Mouse (Mus musculus) limb, embryonic 13.5 days (tissue): ENCODE results near the gene Olfr215. TPM values are rescaled to one million over a fixed set of nuclear protein-coding genes. Genes with fewer than 3 reads are reported as not detected.
A peak's percentile ranks its signal among the peaks of the same experiment; 100 is the strongest.
"Not testable (repeated sequence)": the region's sequence is repeated elsewhere in the genome, so short reads cannot be mapped to it uniquely, and the experiment has no call there.

ENCODE experiments used
- ATAC-seq: fragments of 200-750 bp; cut with Nextera tagmentation; 2 replicates; pipeline ENCODE4 v1.8.0; 2017; ENCODE audit warnings: low read depth, moderate number of reproducible peaks, moderate TSS enrichment; ENCODE audit not compliant: low FRiP score
- H3K27ac ChIP-seq: fragments of 300-500 bp; sonication (generic); 2 replicates; pipeline ENCODE4 v1.5.1; 2015; ENCODE audit warnings: inconsistent platforms, mild to moderate bottlenecking, moderate library complexity
- H3K27me3 ChIP-seq: fragments of 300-500 bp; sonication (generic); 2 replicates; pipeline ENCODE4 v1.6.1; 2015; ENCODE audit warnings: mild to moderate bottlenecking, inconsistent platforms
- H3K36me3 ChIP-seq: fragments of 300-500 bp; sonication (generic); 2 replicates; pipeline ENCODE4 v1.6.1; 2015; ENCODE audit warnings: inconsistent platforms, mild to moderate bottlenecking, moderate library complexity
- H3K4me1 ChIP-seq: fragments of 300-500 bp; sonication (generic); 2 replicates; pipeline ENCODE4 v1.6.1; 2015; ENCODE audit warnings: inconsistent platforms
- H3K4me2 ChIP-seq: fragments of 300-500 bp; sonication (generic); replicated peaks from 2 replicates; pipeline ENCODE4 v1.6.1; 2015; ENCODE audit warnings: inconsistent platforms, mild to moderate bottlenecking, moderate library complexity
- H3K4me3 ChIP-seq: fragments of 300-500 bp; sonication (generic); 2 replicates; pipeline ENCODE4 v1.5.1; 2015; ENCODE audit warnings: moderate library complexity, mild to moderate bottlenecking, inconsistent platforms
- H3K9ac ChIP-seq: fragments of 300-500 bp; sonication (generic); 2 replicates; pipeline ENCODE4 v1.6.1; 2015; ENCODE audit warnings: mild to moderate bottlenecking, inconsistent platforms
- H3K9me3 ChIP-seq: fragments of 300-500 bp; sonication (generic); 2 replicates; pipeline ENCODE4 v1.6.1; 2016; ENCODE audit warnings: inconsistent platforms
- WGBS: fragments of 180-500 bp; shearing (Covaris S2); methylation state at CpG from one replicate; pipeline ENCODE4 v1.1.7; 2015; 5-methylcytosine and 5-hydroxymethylcytosine counted together
- polyA plus RNA-seq: library from polyadenylated mRNA; unstranded; fragments of >200 nt; fragmentation: Nextera tagmentation; extraction: Ambion mirVana; gene quantifications from 2 replicates; pipeline ENCODE4 v1.2.1, GENCODE M21; 2015

The Olfr215 gene
- polyA plus RNA-seq: not detected in 2 replicates

DNA sequence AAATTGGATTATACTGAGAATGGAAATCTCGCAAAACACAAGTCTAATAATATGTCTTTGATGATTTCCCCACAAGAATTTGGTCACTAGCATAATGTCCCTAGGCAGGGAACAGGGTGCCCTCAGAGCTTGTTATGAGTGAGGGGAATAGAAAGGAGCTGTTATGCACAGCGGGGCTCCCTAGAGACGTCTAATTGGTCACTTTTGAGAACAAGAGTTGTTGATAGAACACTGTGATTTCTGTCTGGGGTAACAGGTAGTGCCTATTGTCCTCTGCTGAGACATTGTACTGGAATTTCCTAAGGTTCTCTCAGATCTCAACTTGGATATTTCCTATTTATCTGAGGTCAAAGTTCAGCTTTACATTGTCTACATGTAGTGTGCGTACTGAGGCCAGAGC, at the start of gene Olfr215:
Gene Olfr215 (minus strand): TSS at position 101 of the 400 bp plus-strand sequence.
- Histone ChIP-seq H3K27me3 (no peaks in the 10 kb centered on the region), H3K4me2 (no peak within 1 kb of the TSS), H3K27ac (no peak within 1 kb of the TSS), H3K9ac (no peak within 1 kb of the TSS), H3K36me3 (no peaks in the 10 kb centered on the region), H3K4me1 (no peaks in the 10 kb centered on the region), H3K9me3 (no peaks in the 10 kb centered on the region), H3K4me3 (no peak within 1 kb of the TSS)
- 76% methylated on average over 4 of the region's 4 CpGs for WGBS
- ATAC-seq: no peak

DNA sequence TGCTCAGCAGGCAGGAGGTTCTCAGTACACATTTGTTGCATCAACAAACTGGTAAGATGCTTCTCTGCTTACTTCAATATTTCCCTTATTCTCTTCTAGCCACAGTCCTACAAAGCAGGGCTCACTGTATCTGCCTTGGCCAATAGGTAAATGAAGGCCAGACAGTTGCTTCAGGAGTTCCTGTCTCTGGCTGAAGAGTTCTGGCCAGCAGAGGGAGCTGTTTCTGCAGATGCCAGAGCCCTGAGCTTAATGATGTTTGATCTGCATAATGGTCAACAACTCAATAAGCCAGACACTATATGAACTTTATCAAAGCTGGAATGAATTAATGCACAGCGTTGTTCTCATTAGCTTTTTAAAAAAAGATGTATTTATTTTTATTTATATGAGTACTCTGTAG, 48.1 kb upstream of the Olfr215 start:
- Histone ChIP-seq H3K36me3 (peaks cover under 1% of the 10 kb centered on the region; the same call in 1 of the 2 replicates), H3K27ac (no peak overlapping the region), H3K27me3 (no peaks in the 10 kb centered on the region), H3K9me3 (no peaks in the 10 kb centered on the region), H3K9ac (no peak overlapping the region), H3K4me1 (peaks cover 11% of the 10 kb centered on the region; the same call in 1 of the 2 replicates), H3K4me3 (no peak overlapping the region), H3K4me2 (no peak overlapping the region)
- no peak for ATAC-seq
- WGBS: 56% methylated on average over 1 of the region's 1 CpGs

DNA sequence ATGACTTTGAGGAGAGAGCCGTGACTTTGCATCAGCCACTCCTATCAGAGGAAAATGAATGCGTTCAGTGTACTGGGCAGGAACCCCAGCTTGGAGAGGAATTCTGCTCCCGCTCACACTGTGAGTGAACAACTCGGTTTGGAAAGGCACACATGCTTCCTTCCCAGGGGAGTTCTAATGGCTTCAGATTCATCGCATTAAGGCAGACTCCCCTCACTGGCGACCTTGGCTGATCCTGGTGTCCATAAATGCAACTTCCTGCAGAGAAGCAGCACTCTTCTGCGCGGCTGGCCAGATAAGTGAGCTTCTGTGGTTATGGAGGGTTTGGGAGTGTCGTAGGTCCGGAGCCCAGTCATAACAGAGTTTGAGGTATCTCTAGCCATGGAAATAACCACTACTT, 45.8 kb upstream of the Olfr215 start:
- Histone ChIP-seq H3K27ac (no peak overlapping the region), H3K36me3 (peaks cover 19% of the 10 kb centered on the region), H3K4me3 (no peak overlapping the region), H3K9me3 (no peaks in the 10 kb centered on the region), H3K4me1 (0 out of 2 replicates have a peak, but pooled peaks cover 7% of the 10 kb centered on the region), H3K4me2 (0 out of 2 replicates have a peak overlapping the region, but pooled peaks have one; percentile 78), H3K9ac (no peak overlapping the region), H3K27me3 (no peaks in the 10 kb centered on the region)
- ATAC-seq: no peak
- 89% methylated on average over 10 of the region's 10 CpGs for WGBS

GRCm38 (mm10) chr6:116628539-116629171, 44.7 kb upstream of the Olfr215 start, which contains the start of gene Zfp422:
Gene Zfp422 (minus strand): TSS chr6:116628999.
- 0 out of 2 replicates have a peak, but pooled peaks cover 7% of the 10 kb centered on the region for H3K4me1 ChIP-seq
- peaks cover 24% of the 10 kb centered on the region for H3K36me3 ChIP-seq
- WGBS: under 1% methylated on average over 56 of the region's 56 CpGs
- no peaks in the 10 kb centered on the region for H3K27me3 ChIP-seq
- peak within 1 kb of the TSS; percentile 95 for H3K9ac ChIP-seq
- H3K4me3 ChIP-seq: peak within 1 kb of the TSS; percentile 85
- H3K27ac ChIP-seq: peak within 1 kb of the TSS; percentile 92
- H3K4me2 ChIP-seq: peak within 1 kb of the TSS; percentile 78
- peak; percentile 95 for ATAC-seq
- H3K9me3 ChIP-seq: no peaks in the 10 kb centered on the region

DNA sequence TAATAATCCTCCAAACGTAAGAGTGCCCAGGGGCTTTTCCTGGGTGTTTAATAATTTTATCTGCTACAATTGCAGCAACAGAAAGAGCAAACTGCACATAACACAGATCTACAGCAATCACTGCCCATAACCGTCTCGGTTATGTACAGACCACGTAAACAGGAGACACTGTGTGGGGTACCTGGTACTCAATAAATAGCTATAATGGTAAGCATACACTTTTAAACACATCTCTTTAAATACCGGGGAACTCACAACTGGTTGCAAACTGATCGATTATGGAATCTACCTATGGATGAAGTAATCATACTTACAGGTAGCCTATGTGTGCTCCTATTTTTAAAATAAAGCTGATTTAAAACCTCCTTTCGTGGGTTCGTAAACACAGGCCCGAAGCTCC, 44.1 kb upstream of the Olfr215 start:
- Histone ChIP-seq H3K9me3 (no peaks in the 10 kb centered on the region), H3K4me1 (0 out of 2 replicates have a peak, but pooled peaks cover 7% of the 10 kb centered on the region), H3K27me3 (no peaks in the 10 kb centered on the region), H3K27ac (peak overlapping the region; percentile 92), H3K4me2 (peak overlapping the region; percentile 78), H3K36me3 (peaks cover 24% of the 10 kb centered on the region), H3K4me3 (peak overlapping the region; percentile 85), H3K9ac (peak overlapping the region; percentile 95)
- WGBS: 19% methylated on average over 9 of the region's 9 CpGs
- ATAC-seq: no peak

GRCm38 (mm10) chr6:116626417-116626816, 42.4 kb upstream of the Olfr215 start:
- WGBS: 95% methylated on average over 9 of the region's 9 CpGs
- H3K36me3 ChIP-seq: peaks cover 24% of the 10 kb centered on the region
- H3K9ac ChIP-seq, H3K27ac ChIP-seq, H3K4me3 ChIP-seq, H3K9me3 ChIP-seq, H3K4me2 ChIP-seq, ATAC-seq, H3K27me3 ChIP-seq, H3K4me1 ChIP-seq: not testable (repeated sequence)

- 62% methylated on average over 8 of the region's 8 CpGs for WGBS
- Histone ChIP-seq H3K4me1 (no peaks in the 10 kb centered on the region), H3K27me3 (no peaks in the 10 kb centered on the region), H3K9ac (no peak overlapping the region), H3K27ac (no peak overlapping the region), H3K4me3 (no peak overlapping the region), H3K36me3 (peaks cover 16% of the 10 kb centered on the region), H3K4me2 (no peak overlapping the region), H3K9me3 (no peaks in the 10 kb centered on the region)
- no peak for ATAC-seq
These were observed 37.5 kb upstream of the Olfr215 start for GRCm38 (mm10) chr6:116621318-116622023.

GRCm38 (mm10) chr6:116618073-116618472, 34.1 kb upstream of the Olfr215 start:
- H3K4me2 ChIP-seq: no peak overlapping the region
- ATAC-seq: no peak
- H3K9me3 ChIP-seq: no peaks in the 10 kb centered on the region
- H3K4me3 ChIP-seq: no peak overlapping the region
- H3K36me3 ChIP-seq: no peaks in the 10 kb centered on the region
- H3K27ac ChIP-seq: no peak overlapping the region
- H3K9ac ChIP-seq: no peak overlapping the region
- H3K27me3 ChIP-seq: no peaks in the 10 kb centered on the region
- no peaks in the 10 kb centered on the region for H3K4me1 ChIP-seq

DNA sequence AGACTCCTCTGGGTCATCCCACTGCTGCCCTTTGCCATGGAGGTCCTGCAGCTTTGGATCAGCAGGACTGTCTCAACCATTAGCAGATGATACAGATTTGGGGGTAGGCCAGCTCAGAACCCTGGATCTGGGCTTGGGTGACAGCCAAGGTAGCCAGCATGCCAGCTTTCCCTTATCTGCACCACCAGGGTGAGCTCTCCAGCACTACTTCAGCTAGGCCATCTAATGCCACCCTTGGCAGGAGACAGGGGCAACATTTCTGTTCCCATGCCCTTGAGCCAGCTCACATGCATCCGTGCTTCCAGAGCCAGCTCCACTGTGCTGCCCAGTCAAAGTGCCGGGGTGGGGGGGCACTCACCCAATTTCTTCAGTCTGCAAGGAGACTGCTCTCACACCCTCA, 31.7 kb upstream of the Olfr215 start:
- no peaks in the 10 kb centered on the region for H3K36me3 ChIP-seq
- H3K4me2 ChIP-seq: no peak overlapping the region
- no peaks in the 10 kb centered on the region for H3K9me3 ChIP-seq
- ATAC-seq: no peak
- H3K4me3 ChIP-seq: no peak overlapping the region
- H3K9ac ChIP-seq: no peak overlapping the region
- H3K27me3 ChIP-seq: no peaks in the 10 kb centered on the region
- WGBS: 95% methylated on average over 2 of the region's 2 CpGs
- no peaks in the 10 kb centered on the region for H3K4me1 ChIP-seq
- no peak overlapping the region for H3K27ac ChIP-seq

GRCm38 (mm10) chr6:116607230-116607629, 23.2 kb upstream of the Olfr215 start:
- Histone ChIP-seq H3K27ac (no peak overlapping the region), H3K4me1 (no peaks in the 10 kb centered on the region), H3K9me3 (no peaks in the 10 kb centered on the region), H3K9ac (no peak overlapping the region), H3K27me3 (no peaks in the 10 kb centered on the region), H3K4me2 (no peak overlapping the region), H3K36me3 (no peaks in the 10 kb centered on the region), H3K4me3 (no peak overlapping the region)
- ATAC-seq: no peak
- 43% methylated on average over 4 of the region's 4 CpGs for WGBS

DNA sequence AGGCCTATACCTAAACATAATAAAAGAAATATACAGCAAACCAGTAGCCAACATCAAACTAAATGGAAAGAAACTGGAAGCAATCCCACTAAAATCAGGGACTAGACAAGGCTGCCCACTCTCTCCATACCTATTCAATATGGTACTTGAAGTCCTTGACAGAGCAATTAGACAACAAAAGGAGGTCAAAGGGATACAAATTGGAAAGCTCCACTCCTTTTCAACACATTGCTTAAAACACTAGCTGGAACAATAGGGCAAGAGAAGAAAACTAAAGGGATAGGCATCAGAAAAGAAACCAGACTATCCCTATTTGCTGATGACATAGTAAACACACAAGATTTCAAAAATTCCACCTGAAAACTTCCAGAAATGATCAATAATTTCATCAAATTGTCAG, 17.0 kb upstream of the Olfr215 start:
- not testable (repeated sequence) for ATAC-seq, H3K36me3 ChIP-seq, H3K4me2 ChIP-seq, H3K9me3 ChIP-seq, H3K9ac ChIP-seq, H3K27me3 ChIP-seq, H3K4me3 ChIP-seq, H3K27ac ChIP-seq, H3K4me1 ChIP-seq

DNA sequence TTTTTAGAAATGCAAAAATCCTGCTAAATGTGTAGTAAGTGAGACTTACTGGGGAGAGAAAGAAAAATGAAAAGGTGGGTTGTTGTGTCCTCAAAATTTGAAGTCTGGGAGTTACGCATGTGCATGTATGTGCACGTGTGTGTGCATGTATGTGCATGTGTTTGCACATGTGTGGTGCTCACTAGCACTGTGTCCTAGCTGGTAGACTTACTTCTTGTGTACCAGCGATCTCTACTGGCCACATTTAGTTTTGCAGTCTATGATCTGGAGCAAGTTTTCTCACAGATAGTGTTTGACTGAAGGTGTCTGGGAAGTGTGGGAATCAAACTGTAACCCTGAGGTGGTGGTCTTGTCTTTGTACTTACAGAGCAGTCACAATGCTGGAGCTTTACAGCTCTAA, 14.2 kb downstream of the Olfr215 start:
- 35% methylated on average over 3 of the region's 3 CpGs for WGBS
- no peaks in the 10 kb centered on the region for H3K4me1 ChIP-seq
- no peak overlapping the region for H3K9ac ChIP-seq
- no peak for ATAC-seq
- H3K4me2 ChIP-seq: no peak overlapping the region
- H3K9me3 ChIP-seq: no peaks in the 10 kb centered on the region
- no peak overlapping the region for H3K4me3 ChIP-seq
- no peaks in the 10 kb centered on the region for H3K36me3 ChIP-seq
- no peaks in the 10 kb centered on the region for H3K27me3 ChIP-seq
- H3K27ac ChIP-seq: no peak overlapping the region
